Mouse (Mus musculus): ENCODE measurements at regions not wholly inside any gene's neighbourhood (a gene's known extent, or its start where the extent isn't known, plus 50 kb on each side); places are given as distances from the start of the nearest gene placed in this dataset.
A peak's percentile ranks its signal among the peaks of the same experiment; 100 is the strongest.
"Not testable (repeated sequence)": the region's sequence is repeated elsewhere in the genome, so short reads cannot be mapped to it uniquely, and the experiment has no call there.

DNA sequence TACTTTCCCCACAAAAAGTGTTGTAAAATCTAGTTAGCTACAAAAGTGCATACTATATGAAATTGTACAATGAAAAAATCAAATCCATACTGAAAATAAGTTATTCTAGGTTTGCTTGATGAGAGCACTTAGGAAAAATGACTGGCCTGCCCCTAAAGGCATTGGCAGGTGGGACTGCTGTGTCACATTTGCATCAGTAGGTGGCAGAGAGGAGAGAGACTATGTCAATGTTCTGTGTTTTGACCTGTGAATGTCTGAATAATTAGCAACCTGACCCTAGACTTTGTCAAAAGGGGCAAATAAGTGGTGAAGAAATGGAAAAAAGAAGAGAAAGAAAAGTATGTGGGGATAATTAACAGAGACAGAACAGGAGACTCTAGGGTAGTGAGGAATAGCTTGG, 997.0 kb upstream of the Tacstd2 start:
- DNase-seq, result peak in 1 of 2 experiments; percentile 5

DNA sequence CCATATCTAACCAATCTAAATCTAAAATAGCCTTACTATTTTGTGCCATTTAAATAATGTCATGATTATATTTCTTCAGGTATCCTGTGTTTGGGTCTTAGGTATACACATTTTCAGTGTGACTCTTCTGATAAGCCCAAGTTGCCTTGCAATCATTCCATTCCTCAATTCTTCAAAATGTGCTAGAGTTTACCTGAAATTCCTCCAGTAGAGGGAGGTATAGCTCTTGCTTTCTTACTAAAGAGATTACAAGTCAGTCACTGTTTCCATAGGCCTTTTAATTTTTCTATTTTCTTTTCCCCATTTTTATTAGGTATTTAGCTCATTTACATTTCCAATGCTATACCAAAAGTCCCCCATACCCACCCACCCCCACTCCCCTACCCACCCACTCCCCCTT, 968.3 kb upstream of the Tacstd2 start:
- no peak for DNase-seq

DNA sequence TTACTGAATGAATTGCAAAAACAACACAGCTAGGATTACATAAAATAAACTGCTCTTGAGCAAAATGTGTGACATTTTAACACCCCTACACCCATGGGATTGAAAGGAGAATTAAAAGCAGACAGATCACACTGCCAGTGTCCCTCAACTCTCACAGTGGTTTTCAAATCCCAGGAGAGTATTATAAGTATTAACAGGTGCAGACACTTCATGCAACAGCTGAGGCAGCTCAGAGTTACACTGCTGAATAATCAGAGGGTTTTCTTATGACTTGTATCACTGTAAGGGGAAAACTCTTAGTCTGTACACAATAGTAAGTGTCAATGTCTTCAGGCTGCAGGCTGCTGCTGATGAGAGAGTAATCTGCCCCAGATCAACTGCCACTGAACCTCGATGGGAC, 945.5 kb upstream of the Tacstd2 start:
- no peak for DNase-seq

DNA sequence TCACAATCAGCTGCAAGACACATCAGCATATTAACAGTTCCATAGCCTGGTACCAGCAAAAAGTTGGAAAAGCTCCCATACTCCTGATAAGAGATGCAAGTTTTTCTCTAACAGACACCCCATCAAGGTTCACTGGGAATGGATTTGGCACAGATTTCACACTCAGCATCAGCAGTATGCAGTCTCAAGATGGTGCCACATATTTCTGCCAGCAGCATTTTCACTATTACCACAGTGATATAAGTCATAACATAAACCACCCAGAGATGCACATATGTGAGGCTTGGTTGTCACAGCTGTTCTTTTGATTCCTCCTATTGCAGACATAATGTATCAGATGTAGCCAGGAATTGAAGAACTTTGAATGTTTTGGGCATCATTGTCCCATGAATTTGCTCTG, 939.3 kb upstream of the Tacstd2 start:
- DNase-seq, result no peak

DNA sequence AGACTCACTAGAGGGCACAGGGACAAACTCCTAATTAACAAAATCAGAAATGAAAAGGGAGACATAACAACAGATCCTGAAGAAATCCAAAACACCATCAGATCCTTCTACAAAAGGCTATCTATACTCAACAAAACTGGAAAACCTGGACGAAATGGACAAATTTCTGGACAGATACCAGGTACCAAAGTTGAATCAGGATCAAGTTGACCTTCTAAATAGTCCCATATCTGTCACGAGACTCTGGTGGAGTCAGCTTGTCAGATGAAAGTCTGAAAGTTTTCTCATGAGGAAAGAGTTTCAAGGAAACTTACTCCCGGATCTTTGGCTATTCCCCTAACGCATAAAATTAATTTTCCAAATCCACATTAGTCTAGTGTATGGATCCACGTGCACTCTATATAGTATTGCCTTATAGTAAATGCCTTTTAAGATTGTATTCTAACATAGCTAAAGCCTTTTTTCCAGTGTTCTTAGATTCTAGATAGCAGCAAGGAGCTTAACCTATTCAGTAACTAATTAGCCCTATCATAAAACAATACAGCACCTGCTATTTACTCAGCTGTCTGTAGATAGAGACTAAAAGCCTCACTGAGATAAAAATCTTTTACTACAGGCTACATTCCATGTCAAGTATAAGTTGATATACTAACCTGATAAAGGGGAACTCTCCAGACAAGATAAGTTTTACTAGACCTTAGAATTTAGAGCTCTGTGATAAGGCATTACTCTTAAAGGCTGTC, 917.6 kb upstream of the Tacstd2 start:
- not testable (repeated sequence) for DNase-seq

DNA sequence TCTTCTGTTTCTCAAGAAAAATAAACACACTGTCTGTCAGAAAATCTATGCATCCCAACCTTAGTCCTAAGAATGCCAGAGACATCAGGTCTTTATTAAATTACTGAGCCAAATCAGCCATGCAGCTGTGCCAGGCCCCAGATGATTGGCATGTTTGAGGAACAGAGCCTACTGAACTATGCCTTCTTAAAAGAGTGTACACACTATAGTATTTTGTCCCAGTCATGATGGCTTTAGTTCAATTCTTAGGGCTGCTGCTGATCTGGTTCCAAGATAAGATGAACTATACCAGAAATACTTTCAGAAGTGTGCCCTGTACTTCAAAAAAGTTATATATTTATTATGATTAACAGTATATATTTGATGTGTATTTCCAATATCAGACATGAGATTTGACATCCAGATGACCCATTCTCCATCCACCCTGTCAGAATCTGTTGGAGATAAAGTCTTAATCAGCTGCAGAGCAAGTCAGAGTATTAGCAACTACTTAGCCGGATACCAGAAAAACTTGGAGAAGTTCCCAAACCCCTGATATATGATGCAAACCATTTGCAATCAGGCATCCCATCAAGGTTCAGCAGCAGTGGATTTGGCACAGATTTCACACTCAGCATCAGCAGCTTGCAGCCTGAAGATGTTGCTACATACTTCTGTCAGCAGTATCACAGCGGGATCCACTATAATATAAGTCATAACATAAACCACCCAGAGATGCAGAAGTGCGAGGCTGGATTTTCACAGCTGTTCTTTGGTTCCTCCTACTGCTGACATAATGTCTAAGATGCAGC, 913.6 kb upstream of the Tacstd2 start:
- no peak for DNase-seq

DNA sequence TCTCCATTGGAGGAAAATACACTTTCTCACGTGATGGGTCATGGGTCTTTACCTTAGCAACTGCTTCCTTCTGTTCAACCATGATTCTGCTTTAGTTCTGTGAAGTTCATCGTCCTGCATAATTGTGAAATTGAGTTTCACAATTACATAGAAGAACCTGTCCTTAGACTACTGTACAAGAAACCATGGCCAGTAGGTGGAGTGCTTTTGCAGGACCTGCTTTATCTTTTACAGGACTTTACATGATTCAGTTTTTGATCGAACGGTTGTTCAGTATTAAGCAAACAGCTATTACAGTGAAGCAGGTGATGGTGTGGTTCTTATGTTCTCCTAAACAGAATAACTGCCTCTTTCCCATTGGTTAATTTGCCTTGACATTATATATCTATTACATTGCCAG, 910.2 kb upstream of the Tacstd2 start:
- DNase-seq, result no peak

DNA sequence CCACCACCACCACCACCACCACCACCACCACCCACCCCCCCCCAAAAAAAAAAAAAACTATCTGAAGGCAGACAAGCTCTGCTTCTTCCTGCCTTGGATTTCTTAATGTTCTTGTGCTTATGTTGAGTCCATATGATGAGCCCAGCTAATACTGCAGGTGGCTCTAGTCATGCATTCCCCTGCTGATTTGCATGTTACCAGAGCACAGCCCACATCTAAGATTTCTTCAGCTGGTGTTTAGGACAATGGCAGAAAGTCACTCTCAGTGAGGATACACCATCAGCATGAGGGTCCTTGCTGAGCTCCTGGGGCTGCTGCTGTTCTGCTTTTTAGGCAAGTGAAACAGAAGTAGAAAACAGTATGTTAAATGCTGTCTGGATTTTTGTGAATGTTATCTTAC, 901.6 kb upstream of the Tacstd2 start:
- DNase-seq, result peak in 1 of 2 experiments; percentile 6
